Mouse (Mus musculus) forebrain, embryonic 14.5 days (tissue): ENCODE measurements at regions not wholly inside any gene's neighbourhood (a gene's known extent, or its start where the extent isn't known, plus 50 kb on each side); places are given as distances from the start of the nearest gene placed in this dataset.

Source experiments
- ATAC-seq: fragments of 200-750 bp; cut with Nextera tagmentation; 2 replicates; pipeline ENCODE4 v1.8.0; 2017; ENCODE audit warnings: mild to moderate bottlenecking, moderate library complexity
- DNase-seq: peaks from one replicate; pipeline ENCODE4 v3.0.0-alpha.2; 2015; ENCODE audit warnings: low spot score
- H3K27ac ChIP-seq: fragments of 300-500 bp; sonication (generic); 2 replicates; pipeline ENCODE4 v1.5.1; 2014; ENCODE audit warnings: low read depth, mild to moderate bottlenecking, control low read depth, low read length, moderate library complexity
- H3K27me3 ChIP-seq: fragments of 300-500 bp; sonication (generic); replicated peaks from 2 replicates; pipeline ENCODE4 v1.6.1; 2014; ENCODE audit warnings: low read length, control low read depth, mixed read lengths; ENCODE audit not compliant: control insufficient read depth, insufficient read depth
- H3K36me3 ChIP-seq: fragments of 300-500 bp; sonication (generic); 2 replicates; pipeline ENCODE4 v1.6.1; 2014; ENCODE audit warnings: low read length, control low read depth; ENCODE audit not compliant: control insufficient read depth, insufficient read depth
- H3K4me1 ChIP-seq: fragments of 300-500 bp; sonication (generic); 2 replicates; pipeline ENCODE4 v1.6.1; 2014; ENCODE audit warnings: antibody characterized with exemption, low read length, control low read depth; ENCODE audit not compliant: control insufficient read depth, insufficient read depth
- H3K4me2 ChIP-seq: fragments of 300-500 bp; sonication (generic); 2 replicates; pipeline ENCODE4 v1.6.1; 2014; ENCODE audit warnings: mild to moderate bottlenecking, control low read depth, low read length
- H3K4me3 ChIP-seq: fragments of 300-500 bp; sonication (generic); 2 replicates; pipeline ENCODE4 v1.5.1; 2014; ENCODE audit warnings: low read depth, low read length, control low read depth
- H3K9ac ChIP-seq: fragments of 300-500 bp; sonication (generic); 2 replicates; pipeline ENCODE4 v1.6.1; 2014; ENCODE audit warnings: mild to moderate bottlenecking, low read length, control low read depth, moderate library complexity
- H3K9me3 ChIP-seq: fragments of 300-500 bp; sonication (generic); replicated peaks from 2 replicates; pipeline ENCODE4 v1.6.1; 2016; ENCODE audit warnings: low read length, control low read depth, mixed read lengths; ENCODE audit not compliant: control insufficient read depth
- WGBS: fragments of 180-500 bp; shearing (Covaris S2); extraction: QIAGEN DNeasy Blood & Tissue Kit; methylation state at CpG from one replicate; pipeline ENCODE4 v1.1.7; 2014; 5-methylcytosine and 5-hydroxymethylcytosine counted together

GRCm38 (mm10) chr1:128907566-128907965 lies 315.5 kb upstream of the Cxcr4 start:
- Histone ChIP-seq H3K36me3 (no peaks in the 10 kb centered on the region), H3K4me2 (no peak overlapping the region), H3K9ac (no peak overlapping the region), H3K27ac (no peak overlapping the region), H3K4me1 (no peaks in the 10 kb centered on the region), H3K9me3 (no peaks in the 10 kb centered on the region), H3K4me3 (no peak overlapping the region), H3K27me3 (no peaks in the 10 kb centered on the region)
- ATAC-seq (no peak), DNase-seq (no peak)
- 77% methylated on average over 2 of the region's 2 CpGs for WGBS

- Histone ChIP-seq H3K9me3 (no peaks in the 10 kb centered on the region), H3K27ac (no peak overlapping the region), H3K4me3 (no peak overlapping the region), H3K36me3 (no peaks in the 10 kb centered on the region), H3K27me3 (no peaks in the 10 kb centered on the region), H3K4me2 (no peak overlapping the region), H3K4me1 (no peaks in the 10 kb centered on the region), H3K9ac (no peak overlapping the region)
- DNase-seq (no peak), ATAC-seq (no peak)
- WGBS, result 42% methylated on average over 8 of the region's 8 CpGs
These were observed 305.9 kb upstream of the Cxcr4 start for GRCm38 (mm10) chr1:128898025-128898424.

GRCm38 (mm10) chr1:128894546-128894945 lies 302.5 kb upstream of the Cxcr4 start:
- Histone ChIP-seq H3K4me2 (no peak overlapping the region), H3K27ac (no peak overlapping the region), H3K4me1 (no peaks in the 10 kb centered on the region), H3K36me3 (no peaks in the 10 kb centered on the region), H3K27me3 (no peaks in the 10 kb centered on the region), H3K9me3 (no peaks in the 10 kb centered on the region), H3K9ac (no peak overlapping the region), H3K4me3 (no peak overlapping the region)
- no peak for ATAC-seq
- DNase-seq, result no peak
- WGBS, result 91% methylated on average over 5 of the region's 5 CpGs

GRCm38 (mm10) chr1:128878291-128878690 lies 286.2 kb upstream of the Cxcr4 start:
- Histone ChIP-seq H3K9ac (no peak overlapping the region), H3K9me3 (no peaks in the 10 kb centered on the region), H3K36me3 (no peaks in the 10 kb centered on the region), H3K4me1 (no peaks in the 10 kb centered on the region), H3K4me3 (no peak overlapping the region), H3K4me2 (no peak overlapping the region), H3K27ac (no peak overlapping the region), H3K27me3 (no peaks in the 10 kb centered on the region)
- ATAC-seq, result no peak
- DNase-seq, result no peak

- peak; percentile 75 for ATAC-seq
These were observed 283.2 kb upstream of the Cxcr4 start for GRCm38 (mm10) chr1:128875289-128875688.

GRCm38 (mm10) chr1:128874190-128874589 lies 282.1 kb upstream of the Cxcr4 start:
- 87% methylated on average over 11 of the region's 11 CpGs for WGBS
- ATAC-seq (no peak), DNase-seq (no peak)
- H3K27ac ChIP-seq, result no peak overlapping the region
- H3K36me3 ChIP-seq, result no peaks in the 10 kb centered on the region
- H3K4me2 ChIP-seq, result no peak overlapping the region
- H3K9me3 ChIP-seq, result no peaks in the 10 kb centered on the region
- H3K4me3 ChIP-seq, result no peak overlapping the region
- H3K27me3 ChIP-seq, result no peaks in the 10 kb centered on the region
- no peak overlapping the region for H3K9ac ChIP-seq
- H3K4me1 ChIP-seq, result no peaks in the 10 kb centered on the region

More at GRCm38 (mm10) chr1:128875289-128875688, 283.2 kb upstream of the Cxcr4 start:
- Histone ChIP-seq H3K27me3 (no peaks in the 10 kb centered on the region), H3K4me3 (no peak overlapping the region), H3K4me2 (no peak overlapping the region), H3K9ac (no peak overlapping the region), H3K36me3 (no peaks in the 10 kb centered on the region), H3K27ac (no peak overlapping the region), H3K4me1 (no peaks in the 10 kb centered on the region), H3K9me3 (no peaks in the 10 kb centered on the region)
- peak; percentile 79 for DNase-seq
- 10% methylated on average over 8 of the region's 8 CpGs for WGBS

- Histone ChIP-seq H3K4me3 (no peak overlapping the region), H3K4me2 (no peak overlapping the region), H3K9me3 (no peaks in the 10 kb centered on the region), H3K4me1 (no peaks in the 10 kb centered on the region), H3K27ac (no peak overlapping the region), H3K36me3 (no peaks in the 10 kb centered on the region), H3K27me3 (no peaks in the 10 kb centered on the region), H3K9ac (no peak overlapping the region)
- DNase-seq (no peak), ATAC-seq (no peak)
- 70% methylated on average over 3 of the region's 3 CpGs for WGBS
These were observed 276.7 kb upstream of the Cxcr4 start for GRCm38 (mm10) chr1:128868761-128869160.

GRCm38 (mm10) chr1:128860537-128860936 lies 268.4 kb upstream of the Cxcr4 start:
- Histone ChIP-seq H3K27ac (no peak overlapping the region), H3K4me3 (no peak overlapping the region), H3K4me2 (no peak overlapping the region), H3K9me3 (no peaks in the 10 kb centered on the region), H3K27me3 (no peaks in the 10 kb centered on the region), H3K4me1 (peaks cover 10% of the 10 kb centered on the region), H3K9ac (no peak overlapping the region), H3K36me3 (no peaks in the 10 kb centered on the region)
- no peak for DNase-seq
- ATAC-seq, result peak; percentile 34; the same call in 1 of the 2 replicates
- WGBS, result 0% methylated on average over 1 of the region's 1 CpGs

- ATAC-seq (peak; percentile 63; the same call in 1 of the 2 replicates), DNase-seq (peak; percentile 32)
- Histone ChIP-seq H3K36me3 (no peaks in the 10 kb centered on the region), H3K27ac (no peak overlapping the region), H3K4me1 (peaks cover 10% of the 10 kb centered on the region), H3K4me2 (0 out of 2 replicates have a peak overlapping the region, but pooled peaks have one; percentile 20), H3K9ac (no peak overlapping the region), H3K9me3 (no peaks in the 10 kb centered on the region), H3K27me3 (no peaks in the 10 kb centered on the region), H3K4me3 (no peak overlapping the region)
- WGBS, result 3% methylated on average over 7 of the region's 7 CpGs
These were observed 268.0 kb upstream of the Cxcr4 start for GRCm38 (mm10) chr1:128860094-128860493.
